Mouse (Mus musculus): ENCODE results near the gene Itk.
"Not testable (repeated sequence)": the region's sequence is repeated elsewhere in the genome, so short reads cannot be mapped to it uniquely, and the experiment has no call there.

Gene Itk

GRCm38 (mm10) chr11:46389336-46390117 is at the start of gene Itk:
Gene Itk (minus strand): TSS chr11:46389515.
- DNase-seq (ENCODE audit: low spot score in 2 of 2), result no peak

GRCm38 (mm10) chr11:46437459-46438000 is 48.2 kb upstream of the Itk start:
- DNase-seq (ENCODE audit: low spot score in 2 of 2), result peak in 1 of 2 experiments; percentile 18

GRCm38 (mm10) chr11:46436760-46437458 is 47.6 kb upstream of the Itk start, which contains the start of gene Med7:
Gene Med7 (plus strand): TSS chr11:46436925.
- peak; percentile 78 to 91 for DNase-seq (ENCODE audit: low spot score in 2 of 2)

- no peak for DNase-seq (ENCODE audit: low spot score in 2 of 2)
These were observed 46.0 kb upstream of the Itk start for GRCm38 (mm10) chr11:46435363-46435762.

GRCm38 (mm10) chr11:46431129-46431528 is 41.8 kb upstream of the Itk start:
- peak; percentile 20 to 39 for DNase-seq (ENCODE audit: low spot score in 2 of 2)

- no peak for DNase-seq (ENCODE audit: low spot score in 2 of 2)
These were observed 40.8 kb upstream of the Itk start for GRCm38 (mm10) chr11:46430123-46430522.

GRCm38 (mm10) chr11:46428131-46428530 is 38.8 kb upstream of the Itk start:
- not testable (repeated sequence) for DNase-seq (ENCODE audit: low spot score in 2 of 2)

- DNase-seq (ENCODE audit: low spot score in 2 of 2), result no peak
These were observed 32.0 kb upstream of the Itk start for GRCm38 (mm10) chr11:46421086-46421888.

- no peak for DNase-seq (ENCODE audit: low spot score in 2 of 2)
These were observed 29.5 kb upstream of the Itk start for GRCm38 (mm10) chr11:46418860-46419259.

GRCm38 (mm10) chr11:46418438-46418837 is 29.1 kb upstream of the Itk start:
- DNase-seq (ENCODE audit: low spot score in 2 of 2), result no peak

GRCm38 (mm10) chr11:46410018-46410563 is 20.8 kb upstream of the Itk start:
- DNase-seq (ENCODE audit: low spot score in 2 of 2), result no peak

- DNase-seq (ENCODE audit: low spot score in 2 of 2), result no peak
These were observed 17.4 kb upstream of the Itk start for GRCm38 (mm10) chr11:46406721-46407120.

- no peak for DNase-seq (ENCODE audit: low spot score in 2 of 2)
These were observed 15.7 kb upstream of the Itk start for GRCm38 (mm10) chr11:46404986-46405385.

GRCm38 (mm10) chr11:46401555-46401954 is 12.2 kb upstream of the Itk start:
- no peak for DNase-seq (ENCODE audit: low spot score in 2 of 2)

- DNase-seq (ENCODE audit: low spot score in 2 of 2), result no peak
These were observed 9.6 kb upstream of the Itk start for GRCm38 (mm10) chr11:46398933-46399383.

- no peak for DNase-seq (ENCODE audit: low spot score in 2 of 2)
These were observed 9.2 kb upstream of the Itk start for GRCm38 (mm10) chr11:46398473-46398872.

- DNase-seq (ENCODE audit: low spot score in 2 of 2), result no peak
These were observed 8.6 kb upstream of the Itk start for GRCm38 (mm10) chr11:46397900-46398299.

- DNase-seq (ENCODE audit: low spot score in 2 of 2), result no peak
These were observed 7.5 kb upstream of the Itk start for GRCm38 (mm10) chr11:46396860-46397179.

GRCm38 (mm10) chr11:46396167-46396859 is 7.0 kb upstream of the Itk start, which contains the start of gene Fam71b:
Gene Fam71b (plus strand): TSS chr11:46396559.
- DNase-seq (ENCODE audit: low spot score in 2 of 2), result no peak

GRCm38 (mm10) chr11:46395698-46396097 is 6.4 kb upstream of the Itk start:
- DNase-seq (ENCODE audit: low spot score in 2 of 2), result no peak

GRCm38 (mm10) chr11:46395088-46395487 is 5.8 kb upstream of the Itk start:
- no peak for DNase-seq (ENCODE audit: low spot score in 2 of 2)

Measured in urinary bladder, adult 18-20 months (tissue).